Mouse (Mus musculus) lung, adult 2 months (tissue): ENCODE measurements around the gene Elmo1. TPM values are rescaled to one million over a fixed set of nuclear protein-coding genes. Genes with fewer than 3 reads are reported as not detected.

ENCODE experiments used
- DNase-seq: peaks from one replicate; pipeline ENCODE4 v3.0.0; 2022
- H3K4me1 ChIP-seq: fragments of 200-500 bp; 2 replicates; pipeline ENCODE4 v1.6.1; 2011; ENCODE audit warnings: low read length; ENCODE audit not compliant: control insufficient read depth, insufficient read depth
- H3K4me3 ChIP-seq: fragments of 200-500 bp; replicated peaks from 2 replicates; pipeline ENCODE3; 2011; ENCODE audit warnings: low read depth, mild to moderate bottlenecking, control low read depth, low read length; ENCODE audit errors: extremely low read depth
- CTCF ChIP-seq: fragments of 200-500 bp; IDR thresholded peaks from 2 replicates; pipeline ENCODE4 v1.5.1; 2011; ENCODE audit warnings: mild to moderate bottlenecking, low read length, control low read depth; ENCODE audit not compliant: insufficient read depth
- POLR2A ChIP-seq: fragments of 200-500 bp; IDR thresholded peaks from 2 replicates; pipeline ENCODE4 v1.6.1; 2011; ENCODE audit warnings: low read depth, mild to moderate bottlenecking, control low read depth, low read length, borderline replicate concordance; ENCODE audit errors: extremely low read depth
- WGBS: fragments of 180-500 bp; shearing (Covaris S2); methylation state at CpG from one replicate; pipeline ENCODE4 v1.1.7; 2018; 5-methylcytosine and 5-hydroxymethylcytosine counted together
- polyA plus RNA-seq: library from polyadenylated mRNA; depleted of rRNA; stranded (reverse); fragments of >200 nt; gene quantifications from 2 replicates; pipeline ENCODE4 v1.2.3, GENCODE M21; 2012

The Elmo1 gene
- polyA plus RNA-seq, 1 experiment = 28.3 TPM

DNA sequence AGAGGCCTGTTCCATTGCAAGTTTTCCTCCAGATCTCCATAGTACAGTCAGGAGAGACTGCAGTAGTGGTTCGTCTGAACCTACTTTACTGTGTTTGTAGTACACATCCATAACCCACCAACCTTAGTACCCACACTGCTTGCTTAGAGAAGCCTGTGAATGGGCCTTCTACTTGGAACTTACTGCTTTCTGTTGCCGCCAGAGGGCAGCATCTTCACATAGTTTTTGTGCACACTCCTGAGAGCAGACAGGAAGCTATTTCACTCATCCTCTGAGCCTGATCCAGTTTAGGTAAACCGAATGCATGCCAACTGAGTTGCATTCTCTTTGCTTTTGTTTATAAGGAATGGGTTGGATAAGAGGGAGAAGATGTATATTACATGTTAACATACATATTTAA is 221.2 kb downstream of the Elmo1 start:
- no peak overlapping the region for H3K4me3 ChIP-seq
- peak; percentile 77 for DNase-seq
- TF ChIP-seq POLR2A (no peak), CTCF (peak; percentile 43; the same call in 1 of the 2 replicates)
- H3K4me1 ChIP-seq = no peaks in the 10 kb centered on the region
- 3% methylated on average over 3 of the region's 3 CpGs for WGBS

DNA sequence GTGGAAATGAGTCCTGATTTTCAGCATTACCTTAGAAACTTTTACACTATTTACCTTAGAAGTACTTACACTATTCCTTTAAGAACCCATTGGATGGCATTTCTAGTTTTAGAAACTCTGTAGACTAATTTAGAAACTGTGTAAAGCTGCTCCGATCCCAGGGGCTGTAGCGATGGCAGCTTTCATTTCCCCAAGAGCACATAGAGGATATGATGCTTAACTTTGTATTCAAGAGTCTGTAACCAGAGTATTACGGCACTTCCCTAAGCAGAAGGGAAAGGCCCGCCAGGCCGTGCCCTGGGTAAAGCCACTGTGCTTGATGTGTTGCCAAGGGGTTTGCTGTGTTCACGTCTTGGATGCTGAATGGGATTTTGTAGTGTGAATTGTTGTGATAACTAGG is 222.9 kb downstream of the Elmo1 start:
- 83% methylated on average over 6 of the region's 6 CpGs for whole genome bisulfite sequencing
- no peak for TF ChIP-seq CTCF
- no peak for DNase-seq
- Histone ChIP-seq H3K4me3 (no peak overlapping the region), H3K4me1 (no peaks in the 10 kb centered on the region)

GRCm38 (mm10) chr13:20316139-20316538 is 225.7 kb downstream of the Elmo1 start:
- no peak for DNase-seq
- TF ChIP-seq CTCF (no peak), POLR2A (no peak)
- WGBS = 66% methylated on average over 11 of the region's 11 CpGs
- Histone ChIP-seq H3K4me3 (no peak overlapping the region), H3K4me1 (no peaks in the 10 kb centered on the region)

GRCm38 (mm10) chr13:20318615-20319219 is 228.3 kb downstream of the Elmo1 start:
- Histone ChIP-seq H3K4me3 (no peak overlapping the region), H3K4me1 (peaks cover under 1% of the 10 kb centered on the region; the same call in 1 of the 2 replicates)
- WGBS = 93% methylated on average over 3 of the region's 3 CpGs
- no peak for TF ChIP-seq CTCF
- no peak for TF ChIP-seq POLR2A
- no peak for DNase-seq

GRCm38 (mm10) chr13:20320232-20320631 is 229.8 kb downstream of the Elmo1 start:
- Histone ChIP-seq H3K4me1 (peaks cover 2% of the 10 kb centered on the region; the same call in 1 of the 2 replicates), H3K4me3 (no peak overlapping the region)
- DNase-seq = no peak
- TF ChIP-seq CTCF = peak; percentile 20; the same call in 1 of the 2 replicates
- TF ChIP-seq POLR2A = no peak
- 67% methylated on average over 5 of the region's 5 CpGs for WGBS

DNA sequence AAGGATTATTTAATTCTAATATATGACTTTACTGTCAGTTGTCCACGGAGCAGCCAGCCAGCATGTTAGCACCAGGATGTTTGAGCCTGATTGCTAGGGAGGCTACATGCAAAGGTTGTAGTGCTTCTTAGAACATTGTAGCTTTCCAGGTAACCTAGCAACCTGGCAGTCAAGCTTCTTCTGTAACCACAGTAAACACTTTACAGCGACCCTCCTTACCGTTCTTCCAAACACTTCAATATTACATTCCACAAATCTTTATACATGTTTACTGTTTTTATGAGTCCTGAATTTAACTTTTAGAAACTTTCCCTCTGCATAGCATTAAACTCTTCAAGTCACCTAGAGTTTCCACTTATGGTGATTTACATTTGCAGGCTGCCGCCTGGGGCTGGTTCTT is 233.1 kb downstream of the Elmo1 start:
- TF ChIP-seq CTCF (no peak), POLR2A (no peak)
- no peak for DNase-seq
- peaks cover 2% of the 10 kb centered on the region; the same call in 1 of the 2 replicates for H3K4me1 ChIP-seq
- H3K4me3 ChIP-seq = no peak overlapping the region
- 69% methylated on average over 4 of the region's 4 CpGs for WGBS

DNA sequence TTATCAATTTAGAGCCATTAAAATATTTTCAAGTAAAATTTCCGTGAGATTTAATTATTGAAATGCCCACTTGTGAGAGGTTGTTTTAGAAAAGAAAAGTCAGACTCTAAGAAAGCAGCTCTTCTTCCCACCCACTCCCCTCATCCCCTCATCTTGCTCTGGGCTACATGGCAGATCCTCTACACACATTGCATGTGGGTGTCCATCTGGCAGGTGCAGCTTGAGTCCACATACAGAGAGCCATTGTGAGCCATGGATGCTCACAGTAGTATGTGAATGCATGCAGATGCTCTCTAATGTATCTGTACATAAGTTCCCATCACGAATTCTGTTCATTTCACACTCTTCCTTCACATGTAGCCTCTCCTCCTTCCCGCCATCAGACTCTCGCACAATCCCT is 236.7 kb downstream of the Elmo1 start:
- DNase-seq = no peak
- H3K4me3 ChIP-seq = no peak overlapping the region
- H3K4me1 ChIP-seq = peaks cover 2% of the 10 kb centered on the region; the same call in 1 of the 2 replicates
- TF ChIP-seq CTCF = no peak
- no peak for TF ChIP-seq POLR2A
- 95% methylated on average over 4 of the region's 4 CpGs for WGBS

- no peak for DNase-seq
- 63% methylated on average over 3 of the region's 3 CpGs for WGBS
- peaks cover 2% of the 10 kb centered on the region; the same call in 1 of the 2 replicates for H3K4me1 ChIP-seq
- H3K4me3 ChIP-seq = no peak overlapping the region
- TF ChIP-seq CTCF (no peak), POLR2A (no peak)
Observed at GRCm38 (mm10) chr13:20327975-20328374, 237.6 kb downstream of the Elmo1 start.

DNA sequence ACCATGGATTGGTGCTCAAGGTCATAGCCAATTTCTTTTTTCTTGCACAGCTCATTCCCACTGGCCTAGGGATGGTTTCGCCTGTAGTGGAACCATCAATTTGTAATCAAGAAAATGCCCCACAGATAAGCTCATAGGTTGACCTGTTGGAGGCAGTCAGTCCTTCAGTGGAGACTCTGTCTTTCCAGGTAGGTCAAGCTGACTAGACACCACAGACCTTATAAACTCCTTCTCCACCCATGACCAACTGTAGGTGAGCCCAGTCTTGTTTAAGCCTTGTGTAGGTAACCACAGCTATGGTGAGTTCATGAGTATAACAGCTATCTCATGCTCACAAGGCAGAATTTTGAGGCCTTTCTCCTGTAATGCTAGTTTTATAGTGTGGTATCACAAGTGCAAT is 238.3 kb downstream of the Elmo1 start:
- 97% methylated on average over 1 of the region's 1 CpGs for WGBS
- H3K4me3 ChIP-seq = no peak overlapping the region
- no peak for DNase-seq
- H3K4me1 ChIP-seq = peaks cover 2% of the 10 kb centered on the region; the same call in 1 of the 2 replicates
- TF ChIP-seq POLR2A (no peak), CTCF (no peak)

DNA sequence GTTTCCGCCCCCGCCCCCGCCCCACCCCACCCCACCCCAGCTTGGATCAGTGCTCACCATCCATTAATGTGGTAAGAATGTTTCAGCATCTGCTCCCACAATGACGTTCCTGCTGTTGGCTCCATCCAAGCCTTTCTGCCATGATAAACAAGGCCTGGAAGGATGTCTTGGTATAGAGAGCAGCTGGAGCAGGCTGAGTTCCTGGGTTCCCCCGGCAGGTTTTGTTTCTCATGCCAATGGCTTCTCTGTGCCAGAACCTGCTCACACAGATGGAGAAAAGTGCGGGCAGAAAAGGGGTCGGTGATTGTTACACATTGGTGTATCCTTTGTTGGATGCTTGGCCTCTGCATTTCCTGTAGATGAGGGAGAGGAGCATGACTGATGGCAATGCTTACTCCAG is 240.6 kb downstream of the Elmo1 start:
- 81% methylated on average over 7 of the region's 7 CpGs for WGBS
- no peaks in the 10 kb centered on the region for H3K4me1 ChIP-seq
- H3K4me3 ChIP-seq = no peak overlapping the region
- DNase-seq = no peak
- TF ChIP-seq CTCF = no peak
